Mouse (Mus musculus): ENCODE data around the gene Ess2. TPM values are rescaled to one million over a fixed set of nuclear protein-coding genes. Genes with fewer than 3 reads are reported as not detected.

The Ess2 gene
- polyA plus RNA-seq, 1 experiment from 2014 or later: 38.5 TPM

GRCm38 (mm10) chr16:17851331-17851730 lies 59.8 kb downstream of the Ess2 start:
- ATAC-seq (ENCODE audit: low FRiP score, low TSS enrichment): no peak
- Histone ChIP-seq H3K27ac (ENCODE audit: low read depth, low read length) (no peak overlapping the region), H3K27me3 (ENCODE audit: control insufficient read depth, insufficient read depth, low read length) (no peaks in the 10 kb centered on the region), H3K9me3 (ENCODE audit: control insufficient read depth, low read length) (no peaks in the 10 kb centered on the region), H3K36me3 (ENCODE audit: control insufficient read depth, insufficient read depth, low read length) (peaks cover 79% of the 10 kb centered on the region), H3K4me2 (replicated peaks; ENCODE audit: low read depth, low read length) (no peak overlapping the region), H3K9ac (ENCODE audit: low read depth, low read length) (no peak overlapping the region), H3K4me1 (ENCODE audit: control insufficient read depth, insufficient read depth, low read length) (no peaks in the 10 kb centered on the region), H3K4me3 (ENCODE audit: low read length) (no peak overlapping the region)
- 95% methylated on average over 5 of the region's 5 CpGs for WGBS

Other genes with a start within 250 kb of the Ess2 start
- gene Med15, start 178.5 kb downstream of the Ess2 start, polyA plus RNA-seq (2014; fragmentation: Nextera tagmentation; extraction: Ambion mirVana): 32.4 and 39.7 TPM in 2 replicates
- gene Klhl22, start 151.7 kb downstream of the Ess2 start, polyA plus RNA-seq (2014; fragmentation: Nextera tagmentation; extraction: Ambion mirVana): 42.6 and 70.3 TPM in 2 replicates
- gene Scarf2, start 114.1 kb downstream of the Ess2 start, polyA plus RNA-seq (2014; fragmentation: Nextera tagmentation; extraction: Ambion mirVana): 17.2 and 19.6 TPM in 2 replicates
- not detected in 2 replicates for gene B830017H08Rik, start 78.2 kb downstream of the Ess2 start, polyA plus RNA-seq (2014; fragmentation: Nextera tagmentation; extraction: Ambion mirVana)
- 2.7 and 2.9 TPM in 2 replicates for gene Car15, start 73.0 kb downstream of the Ess2 start, polyA plus RNA-seq (2014; fragmentation: Nextera tagmentation; extraction: Ambion mirVana)
- 0.23 and 0.31 TPM in 2 replicates for gene Gm20518, start 19.7 kb downstream of the Ess2 start, polyA plus RNA-seq (2014; fragmentation: Nextera tagmentation; extraction: Ambion mirVana)
- not detected in 2 replicates for gene Tssk1, start 17.1 kb downstream of the Ess2 start, polyA plus RNA-seq (2014; fragmentation: Nextera tagmentation; extraction: Ambion mirVana)
- gene Dgcr2, start 12.8 kb downstream of the Ess2 start, polyA plus RNA-seq (2014; fragmentation: Nextera tagmentation; extraction: Ambion mirVana): 73.0 and 91.7 TPM in 2 replicates
- not detected in 2 replicates for gene Tssk2, start 12.7 kb downstream of the Ess2 start, polyA plus RNA-seq (2014; fragmentation: Nextera tagmentation; extraction: Ambion mirVana)
- not detected in 2 replicates for gene Gsc2, start 3.7 kb upstream of the Ess2 start, polyA plus RNA-seq (2014; fragmentation: Nextera tagmentation; extraction: Ambion mirVana)
- 62.6 and 78.3 TPM in 2 replicates for gene Slc25a1, start 16.9 kb upstream of the Ess2 start, polyA plus RNA-seq (2014; fragmentation: Nextera tagmentation; extraction: Ambion mirVana)
- not detected in 2 replicates for gene Vpreb2, start 69.1 kb upstream of the Ess2 start, polyA plus RNA-seq (2014; fragmentation: Nextera tagmentation; extraction: Ambion mirVana)
- 99.0 and 101 TPM in 2 replicates for gene Dgcr6, start 141.5 kb upstream of the Ess2 start, polyA plus RNA-seq (2014; fragmentation: Nextera tagmentation; extraction: Ambion mirVana)
- gene Prodh, start 178.9 kb upstream of the Ess2 start, polyA plus RNA-seq (2014; fragmentation: Nextera tagmentation; extraction: Ambion mirVana): 21.5 and 21.6 TPM in 2 replicates
- 3.6 and 4.7 TPM in 2 replicates for gene Rtn4r, start 216.3 kb upstream of the Ess2 start, polyA plus RNA-seq (2014; fragmentation: Nextera tagmentation; extraction: Ambion mirVana)